In genomic region chr12:32084601-32085000, GRCm38 (mm10) we compare ENCODE assay signal across 14 mouse cellular contexts.
"Had no signal": no experiment of that assay in that cellular context is flagged by ENCODE, and none has a peak within 500 bp of the region (broad histone marks: within the 10 kb centered on the region; RNA-seq: fewer than 3 reads in every experiment).

No protein-coding gene starts in this region.

- H3K4me2 ChIP-seq: kidney, embryonic 15.5 days; limb, embryonic 15.5 days; lung, embryonic 14.5 days; midbrain, embryonic 13.5 days; neural tube, embryonic 15.5 days had no signal

- H3K27ac ChIP-seq: kidney, embryonic 15.5 days; limb, embryonic 15.5 days; midbrain, embryonic 13.5 days; neural tube, embryonic 15.5 days had no signal

- ATAC-seq: intestine, embryonic 16.5 days; midbrain, embryonic 13.5 days had no signal

- H3K4me1 ChIP-seq: kidney, embryonic 15.5 days; limb, embryonic 15.5 days; midbrain, embryonic 13.5 days had no signal

- H3K36me3 ChIP-seq: kidney, embryonic 15.5 days; limb, embryonic 15.5 days; midbrain, embryonic 13.5 days; neural tube, embryonic 15.5 days had no signal

- H3K4me3 ChIP-seq: kidney, embryonic 15.5 days; limb, embryonic 15.5 days; megakaryocyte, embryonic 14.5 days; midbrain, embryonic 13.5 days; myocyte; neural tube, embryonic 15.5 days had no signal

- H3K9ac ChIP-seq: kidney, embryonic 15.5 days; limb, embryonic 15.5 days; lung, embryonic 14.5 days; midbrain, embryonic 13.5 days; neural tube, embryonic 15.5 days had no signal

- DNase-seq: kidney, postnatal 14 days; layer of hippocampus, postnatal 36 days; lung, embryonic 14.5 days; lung, postnatal 10 days; lung, postnatal 4 days; right cerebral cortex, adult 18-20 months; right cerebral cortex, postnatal 25 days had no signal

- H3K27me3 ChIP-seq: kidney, embryonic 15.5 days; limb, embryonic 15.5 days; megakaryocyte, embryonic 14.5 days; midbrain, embryonic 13.5 days; neural tube, embryonic 15.5 days had no signal

- H3K9me3 ChIP-seq: kidney, embryonic 15.5 days; limb, embryonic 15.5 days; midbrain, embryonic 13.5 days; neural tube, embryonic 15.5 days had no signal
